Mouse (Mus musculus) midbrain, embryonic 13.5 days (tissue): ENCODE measurements around the gene Gm20503. TPM values are rescaled to one million over a fixed set of nuclear protein-coding genes. Genes with fewer than 3 reads are reported as not detected.

Source experiments
- ATAC-seq: fragments of 200-750 bp; cut with Nextera tagmentation; 2 replicates; pipeline ENCODE4 v1.8.0; 2017; ENCODE audit warnings: mild to moderate bottlenecking, moderate TSS enrichment, moderate library complexity
- H3K27ac ChIP-seq: fragments of 300-500 bp; sonication (generic); 2 replicates; pipeline ENCODE4 v1.5.1; 2015; ENCODE audit warnings: inconsistent platforms, mild to moderate bottlenecking, moderate library complexity
- H3K27me3 ChIP-seq: fragments of 300-500 bp; sonication (generic); 2 replicates; pipeline ENCODE4 v1.6.1; 2015; ENCODE audit warnings: mild to moderate bottlenecking, inconsistent platforms
- H3K36me3 ChIP-seq: fragments of 300-500 bp; sonication (generic); 2 replicates; pipeline ENCODE4 v1.6.1; 2015; ENCODE audit warnings: mild to moderate bottlenecking, inconsistent platforms
- H3K4me1 ChIP-seq: fragments of 300-500 bp; sonication (generic); replicated peaks from 2 replicates; pipeline ENCODE4 v1.6.1; 2015; ENCODE audit warnings: inconsistent platforms
- H3K4me2 ChIP-seq: fragments of 300-500 bp; sonication (generic); replicated peaks from 2 replicates; pipeline ENCODE4 v1.6.1; 2015; ENCODE audit warnings: moderate library complexity, mild to moderate bottlenecking, inconsistent platforms
- H3K4me3 ChIP-seq: fragments of 300-500 bp; sonication (generic); replicated peaks from 2 replicates; pipeline ENCODE4 v1.5.1; 2015; ENCODE audit warnings: mild to moderate bottlenecking, inconsistent platforms
- H3K9ac ChIP-seq: fragments of 300-500 bp; sonication (generic); replicated peaks from 2 replicates; pipeline ENCODE4 v1.6.1; 2015; ENCODE audit warnings: mild to moderate bottlenecking, inconsistent platforms
- H3K9me3 ChIP-seq: fragments of 300-500 bp; sonication (generic); 2 replicates; pipeline ENCODE4 v1.6.1; 2016; ENCODE audit warnings: mild to moderate bottlenecking, inconsistent platforms
- WGBS: fragments of 180-500 bp; shearing (Covaris S2); methylation state at CpG from one replicate; pipeline ENCODE4 v1.1.7; 2015; 5-methylcytosine and 5-hydroxymethylcytosine counted together
- polyA plus RNA-seq: library from polyadenylated mRNA; unstranded; fragments of >200 nt; fragmentation: Nextera tagmentation; extraction: Ambion mirVana; gene quantifications from 2 replicates; pipeline ENCODE4 v1.2.1, GENCODE M21; 2015

Gm20503 gene
- polyA plus RNA-seq = 6.8 and 9.5 TPM in 2 replicates

DNA sequence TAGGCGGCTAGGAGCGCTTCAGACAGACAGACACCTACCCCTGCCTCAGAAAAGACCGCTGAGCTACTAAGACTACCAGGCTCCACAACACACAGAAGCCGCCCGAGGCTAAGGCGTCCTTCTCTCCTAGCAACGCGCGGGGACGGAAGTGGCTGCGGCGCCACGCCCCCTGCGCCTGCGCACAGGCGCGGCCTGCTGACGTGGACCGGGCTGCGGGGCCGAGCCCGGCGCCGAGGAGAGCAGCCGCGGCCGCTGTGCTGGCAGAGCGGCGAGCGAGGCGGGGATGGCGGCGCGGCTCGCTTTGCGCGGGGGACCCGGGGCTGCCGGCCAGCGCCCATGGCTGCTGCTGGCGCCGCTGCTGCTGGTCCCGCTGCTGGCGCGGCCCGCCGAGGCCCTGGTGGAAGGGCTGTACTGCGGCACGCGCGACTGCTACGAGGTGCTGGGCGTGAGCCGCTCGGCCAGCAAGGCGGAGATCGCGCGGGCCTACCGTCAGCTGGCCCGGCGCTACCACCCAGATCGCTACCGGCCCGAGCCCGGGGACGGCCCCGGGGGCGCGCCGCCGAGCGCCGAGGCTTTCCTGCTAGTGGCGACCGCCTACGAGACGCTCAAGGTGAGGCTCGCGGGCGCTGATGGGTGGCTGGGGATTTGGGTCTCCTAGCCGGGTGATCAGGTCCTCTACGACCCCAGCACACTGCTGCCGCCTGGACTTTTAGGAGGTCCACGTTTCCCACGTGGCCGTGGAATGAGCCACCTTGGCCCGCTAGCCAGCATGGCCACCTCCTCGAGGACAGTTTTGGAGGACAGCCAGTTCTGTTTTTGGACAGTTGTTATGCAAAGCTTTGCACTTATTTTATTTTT is at the start of gene Gm20503:
Gm20503 (plus strand) TSS at position 263 of the 858 bp plus-strand sequence.
- H3K27me3 ChIP-seq = no peaks in the 10 kb centered on the region; the same call in 1 of the 2 replicates
- H3K4me2 ChIP-seq = peak within 1 kb of the TSS; percentile 86
- no peaks in the 10 kb centered on the region for H3K36me3 ChIP-seq
- peak within 1 kb of the TSS; percentile 91 for H3K4me3 ChIP-seq
- WGBS = under 1% methylated on average over 86 of the region's 89 CpGs
- H3K4me1 ChIP-seq = peaks cover 28% of the 10 kb centered on the region
- no peaks in the 10 kb centered on the region for H3K9me3 ChIP-seq
- ATAC-seq = peak; percentile 99
- H3K27ac ChIP-seq = peak within 1 kb of the TSS; percentile 93
- H3K9ac ChIP-seq = peak within 1 kb of the TSS; percentile 94

DNA sequence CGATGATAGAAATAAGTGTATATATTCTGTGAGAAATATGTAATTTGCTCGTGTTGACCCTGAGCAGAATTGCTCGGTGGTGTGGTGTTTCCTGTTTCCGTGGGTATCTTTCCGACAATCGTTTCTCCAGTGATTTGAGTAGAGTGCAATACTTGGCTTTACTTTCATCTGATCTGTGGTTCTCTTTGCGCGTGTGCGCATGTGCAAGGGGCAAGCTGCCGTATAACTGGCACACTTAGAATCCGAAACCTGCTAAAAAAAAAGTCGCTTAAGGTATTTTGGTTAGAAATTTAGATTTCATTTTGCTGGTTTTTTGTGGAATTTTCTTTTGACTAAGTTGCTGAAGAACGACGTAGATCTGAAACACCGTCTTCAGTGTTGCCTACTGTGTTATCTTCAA is 41.3 kb upstream of the Gm20503 start:
- no peaks in the 10 kb centered on the region for H3K27me3 ChIP-seq
- no peaks in the 10 kb centered on the region for H3K9me3 ChIP-seq
- ATAC-seq = no peak
- H3K36me3 ChIP-seq = peaks cover 7% of the 10 kb centered on the region
- H3K4me3 ChIP-seq = no peak overlapping the region
- H3K4me1 ChIP-seq = no peaks in the 10 kb centered on the region
- WGBS = 97% methylated on average over 15 of the region's 15 CpGs
- no peak overlapping the region for H3K9ac ChIP-seq
- no peak overlapping the region for H3K27ac ChIP-seq
- H3K4me2 ChIP-seq = no peak overlapping the region

DNA sequence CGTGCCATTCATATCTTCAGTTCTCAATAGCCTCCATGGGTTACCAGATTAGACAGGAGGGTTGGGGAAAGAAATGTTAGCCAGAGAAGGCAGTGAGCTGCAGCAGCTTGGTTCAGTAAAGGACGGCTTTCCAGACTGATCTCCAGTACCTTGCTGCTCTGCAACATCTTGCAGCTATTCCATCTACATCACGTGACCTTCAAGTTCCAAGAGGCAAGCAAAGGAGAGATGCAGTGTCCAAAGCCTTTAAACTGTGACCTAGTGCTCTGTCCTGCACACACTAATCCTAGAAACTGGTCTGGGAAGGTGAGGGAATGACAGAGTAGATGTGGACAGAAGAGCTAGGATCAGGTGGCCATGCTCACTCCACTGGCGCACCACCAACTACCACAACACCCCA is 39.7 kb upstream of the Gm20503 start:
- no peak for ATAC-seq
- Histone ChIP-seq H3K4me3 (no peak overlapping the region), H3K27me3 (no peaks in the 10 kb centered on the region), H3K9ac (no peak overlapping the region), H3K4me2 (no peak overlapping the region), H3K4me1 (no peaks in the 10 kb centered on the region), H3K9me3 (no peaks in the 10 kb centered on the region), H3K27ac (no peak overlapping the region), H3K36me3 (no peaks in the 10 kb centered on the region)
- WGBS = 90% methylated on average over 4 of the region's 4 CpGs

DNA sequence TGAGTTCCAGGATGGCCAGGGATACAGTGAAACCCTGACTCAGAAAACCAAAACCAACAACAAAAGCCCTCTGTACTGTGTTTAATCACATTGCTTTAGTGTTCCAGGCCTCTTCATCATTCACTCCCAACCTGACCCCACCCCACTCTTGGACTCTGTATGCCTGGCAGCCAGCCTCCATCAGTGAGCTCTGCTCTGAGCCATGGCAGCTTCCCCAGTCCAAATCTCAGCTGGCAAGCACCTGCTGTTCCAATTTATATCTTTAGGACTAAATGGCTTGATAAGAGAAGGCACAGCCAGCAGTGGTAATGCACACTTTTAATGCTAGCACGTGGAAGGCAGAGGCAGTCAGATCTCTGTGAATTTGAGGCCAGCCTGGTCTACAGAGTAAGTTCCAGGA is 37.9 kb upstream of the Gm20503 start:
- no peaks in the 10 kb centered on the region for H3K4me1 ChIP-seq
- no peaks in the 10 kb centered on the region for H3K36me3 ChIP-seq
- H3K4me2 ChIP-seq = no peak overlapping the region
- no peak for ATAC-seq
- H3K27me3 ChIP-seq = no peaks in the 10 kb centered on the region
- 93% methylated on average over 1 of the region's 1 CpGs for WGBS
- no peak overlapping the region for H3K27ac ChIP-seq
- no peak overlapping the region for H3K4me3 ChIP-seq
- no peak overlapping the region for H3K9ac ChIP-seq
- H3K9me3 ChIP-seq = no peaks in the 10 kb centered on the region

DNA sequence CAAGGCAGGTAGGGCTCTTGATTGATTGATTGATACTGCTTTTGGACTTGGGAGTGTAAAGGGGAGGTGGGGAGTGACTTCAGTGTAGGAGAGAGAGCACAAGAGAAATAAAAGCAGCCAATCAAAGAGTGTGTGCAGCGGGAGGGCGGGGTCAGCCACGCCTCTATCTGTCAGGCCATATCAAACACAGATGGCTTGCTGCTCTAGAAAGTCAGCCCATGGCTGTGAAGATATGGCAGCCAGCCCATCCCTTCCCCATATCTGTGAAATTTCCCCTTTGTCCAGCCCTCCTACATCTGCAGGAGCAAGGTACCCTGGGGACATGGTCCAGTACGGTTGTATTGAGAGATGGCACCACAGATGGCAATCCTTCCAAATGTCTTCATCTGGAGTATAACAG is 32.3 kb upstream of the Gm20503 start:
- no peak overlapping the region for H3K4me3 ChIP-seq
- H3K9ac ChIP-seq = no peak overlapping the region
- no peak overlapping the region for H3K4me2 ChIP-seq
- H3K4me1 ChIP-seq = no peaks in the 10 kb centered on the region
- ATAC-seq = no peak
- no peaks in the 10 kb centered on the region for H3K36me3 ChIP-seq
- WGBS = 87% methylated on average over 4 of the region's 4 CpGs
- no peak overlapping the region for H3K27ac ChIP-seq
- H3K27me3 ChIP-seq = no peaks in the 10 kb centered on the region
- H3K9me3 ChIP-seq = no peaks in the 10 kb centered on the region

DNA sequence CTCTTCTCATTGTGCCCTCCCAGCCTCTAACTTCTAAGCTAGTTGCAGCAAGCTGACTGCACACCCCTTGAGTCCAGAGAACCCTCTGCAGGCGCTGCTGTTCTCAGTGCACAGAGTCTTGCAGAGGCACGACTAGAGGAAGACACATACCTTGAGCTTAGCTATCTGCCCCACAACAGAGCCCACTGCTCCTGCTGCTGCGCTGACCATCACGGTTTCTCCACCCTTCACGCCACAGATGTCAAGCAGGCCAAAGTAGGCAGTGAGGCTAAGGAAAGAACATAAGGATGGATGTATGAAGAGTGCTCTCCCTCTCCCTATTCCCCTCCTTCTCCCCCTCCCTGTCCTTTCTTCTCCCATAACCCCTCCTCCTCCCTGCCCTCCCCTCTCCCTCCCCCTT is 27.3 kb upstream of the Gm20503 start:
- Histone ChIP-seq H3K9me3 (no peaks in the 10 kb centered on the region), H3K4me2 (no peak overlapping the region), H3K36me3 (no peaks in the 10 kb centered on the region), H3K27ac (no peak overlapping the region), H3K27me3 (no peaks in the 10 kb centered on the region), H3K9ac (no peak overlapping the region), H3K4me1 (no peaks in the 10 kb centered on the region), H3K4me3 (no peak overlapping the region)
- WGBS = 84% methylated on average over 5 of the region's 5 CpGs
- ATAC-seq = no peak

DNA sequence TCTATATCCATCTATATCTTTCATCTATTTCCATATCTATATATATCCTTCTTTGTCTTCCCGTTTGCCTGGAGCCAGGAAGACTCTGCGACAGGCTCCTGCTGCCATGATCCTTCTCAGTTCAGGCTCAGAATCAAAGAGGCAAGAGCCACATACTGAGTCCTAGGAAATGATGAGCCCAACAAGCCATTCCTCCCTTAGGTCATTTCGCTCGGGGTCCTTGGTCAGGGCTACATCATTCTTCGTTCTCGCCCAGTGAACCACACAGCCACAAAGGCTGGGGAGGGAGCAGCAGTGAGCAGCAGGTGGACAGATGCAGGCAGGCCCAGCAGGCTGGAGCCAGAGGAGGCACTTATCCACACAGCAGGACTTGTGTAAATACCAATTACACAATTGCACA is 21.6 kb upstream of the Gm20503 start:
- Histone ChIP-seq H3K27me3 (no peaks in the 10 kb centered on the region), H3K27ac (no peak overlapping the region), H3K4me3 (no peak overlapping the region), H3K4me2 (no peak overlapping the region), H3K36me3 (no peaks in the 10 kb centered on the region), H3K9ac (no peak overlapping the region), H3K9me3 (no peaks in the 10 kb centered on the region), H3K4me1 (0 out of 2 replicates have a peak, but pooled peaks cover 5% of the 10 kb centered on the region)
- WGBS = 84% methylated on average over 6 of the region's 6 CpGs
- ATAC-seq = no peak

DNA sequence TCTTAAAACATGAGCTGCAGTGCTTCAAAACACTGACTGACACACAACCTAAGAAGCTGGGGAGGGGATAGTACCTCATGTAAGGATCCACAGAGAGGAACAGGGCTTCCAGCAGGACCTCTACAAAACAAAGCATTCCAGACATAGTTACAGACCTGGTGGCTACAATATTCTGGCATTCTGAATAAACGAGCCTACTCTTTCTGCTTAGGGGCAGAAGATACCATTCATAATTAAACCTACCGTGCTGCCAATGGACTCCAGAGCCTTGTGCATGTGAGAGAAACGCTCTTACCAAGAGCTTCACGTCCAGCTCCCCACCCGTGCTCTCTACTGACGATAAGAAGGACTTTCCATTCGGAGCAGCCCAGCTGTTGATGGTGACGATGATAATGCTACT is 20.2 kb upstream of the Gm20503 start:
- Histone ChIP-seq H3K27ac (no peak overlapping the region), H3K4me2 (no peak overlapping the region), H3K4me1 (0 out of 2 replicates have a peak, but pooled peaks cover 10% of the 10 kb centered on the region), H3K4me3 (no peak overlapping the region), H3K36me3 (no peaks in the 10 kb centered on the region), H3K27me3 (no peaks in the 10 kb centered on the region), H3K9ac (no peak overlapping the region), H3K9me3 (no peaks in the 10 kb centered on the region)
- 90% methylated on average over 8 of the region's 8 CpGs for WGBS
- ATAC-seq = no peak

DNA sequence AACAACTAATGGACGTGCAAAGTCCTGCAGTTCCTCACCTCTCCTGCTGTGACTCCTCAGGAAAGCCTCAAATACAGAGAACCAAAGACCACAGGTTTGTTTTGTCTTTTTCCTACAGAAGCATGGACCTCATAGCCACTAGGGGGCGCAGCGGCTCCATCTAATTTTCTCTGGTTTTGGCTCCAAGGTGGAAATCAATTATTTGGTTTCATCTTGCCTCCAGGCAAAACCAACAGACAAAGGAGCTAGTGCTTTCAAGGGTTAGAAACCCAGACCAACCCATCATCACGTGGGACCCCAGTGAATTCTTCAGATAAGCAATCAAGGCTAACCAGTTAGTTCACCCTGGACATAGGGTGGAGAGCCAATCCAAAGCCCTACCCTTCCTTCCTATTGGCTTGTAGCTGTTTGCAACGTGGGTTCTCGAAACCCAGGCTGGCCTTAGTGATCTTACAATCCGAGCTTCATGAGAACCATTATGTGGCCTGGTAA is 17.8 kb upstream of the Gm20503 start:
- Histone ChIP-seq H3K36me3 (no peaks in the 10 kb centered on the region), H3K9ac (no peak overlapping the region), H3K4me2 (no peak overlapping the region), H3K9me3 (no peaks in the 10 kb centered on the region), H3K27me3 (0 out of 2 replicates have a peak, but pooled peaks cover 8% of the 10 kb centered on the region), H3K4me3 (no peak overlapping the region), H3K4me1 (0 out of 2 replicates have a peak, but pooled peaks cover 10% of the 10 kb centered on the region), H3K27ac (no peak overlapping the region)
- ATAC-seq = peak; percentile 52
- WGBS = 26% methylated on average over 7 of the region's 7 CpGs

DNA sequence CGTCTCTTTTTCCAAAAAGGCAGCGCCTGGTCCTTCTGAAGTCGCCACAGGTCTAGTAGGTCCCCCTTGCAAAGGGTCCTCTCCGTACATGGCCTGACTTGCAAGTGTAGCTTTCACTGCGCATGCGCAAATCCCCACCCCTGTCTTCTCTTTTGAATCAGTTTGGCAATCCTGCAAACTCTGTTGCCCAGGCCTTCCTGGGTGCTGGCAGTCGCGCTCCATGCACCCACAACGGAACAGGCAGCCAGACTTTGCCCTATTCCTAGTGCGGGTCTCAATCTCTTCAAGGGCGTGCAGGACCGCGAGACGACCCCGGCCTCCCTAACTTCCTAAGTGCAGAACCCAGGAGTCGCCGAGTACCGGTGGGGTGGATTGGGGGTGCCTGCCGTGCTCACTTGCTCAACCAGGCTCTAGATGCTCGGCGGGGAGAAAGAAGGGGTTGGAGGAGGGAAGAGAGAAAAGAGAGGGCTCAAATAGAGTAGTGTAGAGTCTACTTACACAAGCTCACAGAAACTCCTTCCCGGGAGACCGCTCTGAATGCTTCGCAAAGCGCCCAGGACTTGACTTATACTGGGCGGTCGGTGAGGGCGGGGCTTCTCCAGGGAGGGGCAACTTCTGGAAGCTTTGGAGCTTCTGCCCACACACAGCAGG is 16.3 kb upstream of the Gm20503 start, which contains the start of gene Ptgr1:
Ptgr1 (minus strand) TSS at position 580 of the 651 bp plus-strand sequence.
- 1% methylated on average over 28 of the region's 28 CpGs for WGBS
- Histone ChIP-seq H3K36me3 (no peaks in the 10 kb centered on the region), H3K27me3 (0 out of 2 replicates have a peak, but pooled peaks cover 8% of the 10 kb centered on the region), H3K4me2 (peak within 1 kb of the TSS; percentile 87), H3K4me3 (peak within 1 kb of the TSS; percentile 54), H3K4me1 (0 out of 2 replicates have a peak, but pooled peaks cover 10% of the 10 kb centered on the region), H3K27ac (no peak within 1 kb of the TSS), H3K9me3 (no peaks in the 10 kb centered on the region), H3K9ac (peak within 1 kb of the TSS; percentile 66)
- ATAC-seq = peak; percentile 78

DNA sequence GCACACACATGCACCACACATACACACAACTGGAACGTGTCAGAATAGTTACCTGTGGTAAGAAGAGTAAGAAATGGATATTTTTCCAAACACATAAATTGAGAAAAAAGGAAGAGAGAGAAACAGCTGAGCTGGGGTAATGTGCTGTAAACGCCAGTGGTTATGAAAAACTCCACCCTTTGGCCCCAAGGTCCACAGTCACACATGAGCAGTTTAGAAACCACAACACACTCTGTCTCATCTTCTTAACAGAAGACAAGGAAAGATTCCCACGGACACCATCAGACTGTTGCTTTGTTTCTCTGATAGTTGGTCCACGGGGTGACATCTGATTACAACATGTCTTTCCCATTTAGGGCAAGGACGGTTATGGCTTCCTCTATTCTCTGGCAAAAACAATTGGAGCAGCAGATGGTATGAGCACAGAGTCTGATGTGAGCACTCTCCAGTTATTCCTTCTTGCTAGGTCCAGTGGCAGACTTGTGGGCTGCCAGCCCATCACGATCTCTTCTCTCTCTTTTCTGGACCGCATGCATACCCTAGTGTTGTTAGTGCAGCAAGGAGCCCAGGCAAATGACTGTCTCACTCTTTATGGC is 13.6 kb upstream of the Gm20503 start:
- Histone ChIP-seq H3K9me3 (no peaks in the 10 kb centered on the region), H3K4me3 (no peak overlapping the region), H3K4me1 (0 out of 2 replicates have a peak, but pooled peaks cover 10% of the 10 kb centered on the region), H3K9ac (no peak overlapping the region), H3K4me2 (no peak overlapping the region), H3K27me3 (0 out of 2 replicates have a peak, but pooled peaks cover 8% of the 10 kb centered on the region), H3K36me3 (no peaks in the 10 kb centered on the region), H3K27ac (no peak overlapping the region)
- 86% methylated on average over 7 of the region's 7 CpGs for WGBS
- ATAC-seq = no peak
